Mouse (Mus musculus): ENCODE data around the gene Mlst8. TPM values are rescaled to one million over a fixed set of nuclear protein-coding genes. Genes with fewer than 3 reads are reported as not detected.

Gene Mlst8
- total and polyA plus RNA-seq, 3 experiments, result 7.0 to 17.2 (median 7.1) TPM

DNA sequence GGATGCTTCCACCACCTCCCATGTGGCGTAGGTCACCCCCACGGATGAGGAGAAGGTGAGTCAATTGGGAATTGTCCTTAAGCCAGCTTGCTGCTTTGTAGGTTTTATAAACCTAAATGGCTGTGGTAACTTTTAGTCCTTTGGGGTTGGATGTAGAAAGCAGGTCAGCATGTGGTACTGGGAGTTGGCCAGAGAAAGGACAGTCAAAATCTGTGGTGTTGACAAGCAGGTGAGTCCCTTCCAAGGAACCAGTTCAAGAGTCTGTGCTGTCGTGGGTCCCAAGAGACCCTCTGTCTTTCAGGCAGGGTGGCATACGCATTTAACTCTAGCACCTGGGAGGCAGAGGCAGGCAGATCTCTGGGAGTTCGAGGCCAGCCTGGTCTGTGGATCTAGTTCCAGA lies 54.4 kb downstream of the Mlst8 start:
- no peak for TF ChIP-seq GATA2 (IDR thresholded peaks at IDR 0.05; ENCODE audit: borderline replicate concordance, low read depth, low read length)
- TF ChIP-seq GATA1 (IDR thresholded peaks at IDR 0.05; ENCODE audit: borderline replicate concordance, low read length), result no peak
- TF ChIP-seq POLR2AphosphoS5 (IDR thresholded peaks at IDR 0.05; ENCODE audit: insufficient replicate concordance, low read depth, low read length), result no peak
- TF ChIP-seq TAL1 (conservative IDR thresholded peaks at IDR 0.05; ENCODE audit: low read depth, low read length), result no peak
- no peak for TF ChIP-seq CTCF (IDR thresholded peaks at IDR 0.05; ENCODE audit: low read depth, low read length)
- DNase-seq (ENCODE audit: low spot score) (no peak), ATAC-seq (ENCODE audit: extremely low read depth, insufficient number of reproducible peaks, low FRiP score, poor library complexity, severe bottlenecking) (no peak)
- H3K36me3 ChIP-seq (replicated peaks), result peaks cover 71% of the 10 kb centered on the region
- H3K9me3 ChIP-seq (replicated peaks), result no peaks in the 10 kb centered on the region
- no peaks in the 10 kb centered on the region for H3K27me3 ChIP-seq (ENCODE audit: insufficient read depth, low read length)
- H3K4me1 ChIP-seq (ENCODE audit: insufficient read depth, low read depth, low read length), result peaks cover 30% of the 10 kb centered on the region
- H3K4me3 ChIP-seq (ENCODE audit: low read depth, low read length), result no peak overlapping the region

Other genes with a start within 250 kb of the Mlst8 start
Only the 20 nearest of the 26 such genes appear.
- not detected in 2 replicates for gene Abca17, start 128.0 kb downstream of the Mlst8 start, total RNA-seq (2014; fragmentation: Nextera tagmentation)
- gene Abca17, start 128.0 kb downstream of the Mlst8 start, total RNA-seq (2017), result under 0.01 and 0.12 TPM in 2 replicates
- gene Abca17, start 128.0 kb downstream of the Mlst8 start, polyA plus RNA-seq (2012), result not detected in 2 replicates
- gene Abca3, start 127.1 kb downstream of the Mlst8 start, total RNA-seq (2014; fragmentation: Nextera tagmentation), result 65.4 and 68.9 TPM in 2 replicates
- gene Abca3, start 127.1 kb downstream of the Mlst8 start, total RNA-seq (2017), result 22.1 and 24.0 TPM in 2 replicates
- gene Abca3, start 127.1 kb downstream of the Mlst8 start, polyA plus RNA-seq (2012), result 29.2 and 29.5 TPM in 2 replicates
- gene Rnps1, start 64.5 kb downstream of the Mlst8 start, total RNA-seq (2014; fragmentation: Nextera tagmentation), result 121 and 123 TPM in 2 replicates
- 152 and 177 TPM in 2 replicates for gene Rnps1, start 64.5 kb downstream of the Mlst8 start, total RNA-seq (2017)
- 428 and 563 TPM in 2 replicates for gene Rnps1, start 64.5 kb downstream of the Mlst8 start, polyA plus RNA-seq (2012)
- gene Eci1, start 52.4 kb downstream of the Mlst8 start, total RNA-seq (2014; fragmentation: Nextera tagmentation), result 53.1 and 65.7 TPM in 2 replicates
- 39.4 and 45.4 TPM in 2 replicates for gene Eci1, start 52.4 kb downstream of the Mlst8 start, total RNA-seq (2017)
- gene Eci1, start 52.4 kb downstream of the Mlst8 start, polyA plus RNA-seq (2012), result 40.9 and 52.2 TPM in 2 replicates
- 0.73 and 1.3 TPM in 2 replicates for gene Dnase1l2, start 36.0 kb downstream of the Mlst8 start, total RNA-seq (2014; fragmentation: Nextera tagmentation)
- gene Dnase1l2, start 36.0 kb downstream of the Mlst8 start, total RNA-seq (2017), result 1.7 and 2.3 TPM in 2 replicates
- gene Dnase1l2, start 36.0 kb downstream of the Mlst8 start, polyA plus RNA-seq (2012), result 0.05 and 0.18 TPM in 2 replicates
- gene E4f1, start 8.8 kb downstream of the Mlst8 start, total RNA-seq (2014; fragmentation: Nextera tagmentation), result 21.7 and 37.2 TPM in 2 replicates
- gene E4f1, start 8.8 kb downstream of the Mlst8 start, total RNA-seq (2017), result 17.4 and 18.4 TPM in 2 replicates
- gene E4f1, start 8.8 kb downstream of the Mlst8 start, polyA plus RNA-seq (2012), result 17.1 and 19.7 TPM in 2 replicates
- gene Pgp, start 8.7 kb downstream of the Mlst8 start, total RNA-seq (2014; fragmentation: Nextera tagmentation), result 17.8 and 19.6 TPM in 2 replicates
- 13.3 and 13.9 TPM in 2 replicates for gene Pgp, start 8.7 kb downstream of the Mlst8 start, total RNA-seq (2017)
- gene Pgp, start 8.7 kb downstream of the Mlst8 start, polyA plus RNA-seq (2012), result 58.3 and 69.2 TPM in 2 replicates
- not detected in 2 replicates for gene Bricd5, start 5.2 kb downstream of the Mlst8 start, total RNA-seq (2014; fragmentation: Nextera tagmentation)
- 0.33 and 0.58 TPM in 2 replicates for gene Bricd5, start 5.2 kb downstream of the Mlst8 start, total RNA-seq (2017)
- 0.23 and 0.27 TPM in 2 replicates for gene Bricd5, start 5.2 kb downstream of the Mlst8 start, polyA plus RNA-seq (2012)
- not detected in 2 replicates for gene Caskin1, start 9.5 kb upstream of the Mlst8 start, total RNA-seq (2014; fragmentation: Nextera tagmentation)
- 0.11 and 0.29 TPM in 2 replicates for gene Caskin1, start 9.5 kb upstream of the Mlst8 start, total RNA-seq (2017)
- gene Caskin1, start 9.5 kb upstream of the Mlst8 start, polyA plus RNA-seq (2012), result not detected in 2 replicates
- gene Traf7, start 48.9 kb upstream of the Mlst8 start, total RNA-seq (2014; fragmentation: Nextera tagmentation), result 62.8 and 70.6 TPM in 2 replicates
- gene Traf7, start 48.9 kb upstream of the Mlst8 start, total RNA-seq (2017), result 81.7 and 103 TPM in 2 replicates
- gene Traf7, start 48.9 kb upstream of the Mlst8 start, polyA plus RNA-seq (2012), result 153 and 198 TPM in 2 replicates
- gene Rab26, start 55.1 kb upstream of the Mlst8 start, total RNA-seq (2014; fragmentation: Nextera tagmentation), result 0.83 TPM in 1 of 2 replicates, not detected in the other
- gene Rab26, start 55.1 kb upstream of the Mlst8 start, total RNA-seq (2017), result 0.35 and 0.49 TPM in 2 replicates
- 0.24 and 0.26 TPM in 2 replicates for gene Rab26, start 55.1 kb upstream of the Mlst8 start, polyA plus RNA-seq (2012)
- 14.4 and 28.0 TPM in 2 replicates for gene Pkd1, start 70.8 kb upstream of the Mlst8 start, total RNA-seq (2014; fragmentation: Nextera tagmentation)
- gene Pkd1, start 70.8 kb upstream of the Mlst8 start, total RNA-seq (2017), result 5.0 and 10.3 TPM in 2 replicates
- 4.1 and 5.8 TPM in 2 replicates for gene Pkd1, start 70.8 kb upstream of the Mlst8 start, polyA plus RNA-seq (2012)
- 114 and 146 TPM in 2 replicates for gene Tsc2, start 153.6 kb upstream of the Mlst8 start, total RNA-seq (2014; fragmentation: Nextera tagmentation)
- gene Tsc2, start 153.6 kb upstream of the Mlst8 start, total RNA-seq (2017), result 38.0 and 39.7 TPM in 2 replicates
- 66.5 and 77.5 TPM in 2 replicates for gene Tsc2, start 153.6 kb upstream of the Mlst8 start, polyA plus RNA-seq (2012)
- 3.8 and 9.1 TPM in 2 replicates for gene Nthl1, start 153.6 kb upstream of the Mlst8 start, total RNA-seq (2014; fragmentation: Nextera tagmentation)
- 9.8 and 16.9 TPM in 2 replicates for gene Nthl1, start 153.6 kb upstream of the Mlst8 start, total RNA-seq (2017)
- gene Nthl1, start 153.6 kb upstream of the Mlst8 start, polyA plus RNA-seq (2012), result 17.8 and 21.5 TPM in 2 replicates
- not detected in 2 replicates for gene Slc9a3r2, start 171.2 kb upstream of the Mlst8 start, total RNA-seq (2014; fragmentation: Nextera tagmentation)
- 0.16 TPM in 1 of 2 replicates, not detected in the other for gene Slc9a3r2, start 171.2 kb upstream of the Mlst8 start, total RNA-seq (2017)
- gene Slc9a3r2, start 171.2 kb upstream of the Mlst8 start, polyA plus RNA-seq (2012), result 0.03 and 0.07 TPM in 2 replicates
- not detected in 2 replicates for gene Npw, start 179.4 kb upstream of the Mlst8 start, total RNA-seq (2014; fragmentation: Nextera tagmentation)
- gene Npw, start 179.4 kb upstream of the Mlst8 start, total RNA-seq (2017), result not detected in 2 replicates
- gene Npw, start 179.4 kb upstream of the Mlst8 start, polyA plus RNA-seq (2012), result not detected in 2 replicates
- gene Zfp598, start 190.6 kb upstream of the Mlst8 start, total RNA-seq (2014; fragmentation: Nextera tagmentation), result 55.9 and 59.1 TPM in 2 replicates
- 11.2 and 12.0 TPM in 2 replicates for gene Zfp598, start 190.6 kb upstream of the Mlst8 start, total RNA-seq (2017)
- gene Zfp598, start 190.6 kb upstream of the Mlst8 start, polyA plus RNA-seq (2012), result 86.4 and 99.2 TPM in 2 replicates
- not detected in 2 replicates for gene Syngr3, start 210.9 kb upstream of the Mlst8 start, total RNA-seq (2014; fragmentation: Nextera tagmentation)
- 0.17 TPM in 1 of 2 replicates, not detected in the other for gene Syngr3, start 210.9 kb upstream of the Mlst8 start, total RNA-seq (2017)
- gene Syngr3, start 210.9 kb upstream of the Mlst8 start, polyA plus RNA-seq (2012), result 0.08 and 0.12 TPM in 2 replicates
- 10.5 and 15.7 TPM in 2 replicates for gene Gfer, start 217.1 kb upstream of the Mlst8 start, total RNA-seq (2014; fragmentation: Nextera tagmentation)
- gene Gfer, start 217.1 kb upstream of the Mlst8 start, total RNA-seq (2017), result 34.1 and 46.4 TPM in 2 replicates
- gene Gfer, start 217.1 kb upstream of the Mlst8 start, polyA plus RNA-seq (2012), result 149 and 184 TPM in 2 replicates
- 1.4 TPM in 1 of 2 replicates, not detected in the other for gene Noxo1, start 217.2 kb upstream of the Mlst8 start, total RNA-seq (2014; fragmentation: Nextera tagmentation)
- gene Noxo1, start 217.2 kb upstream of the Mlst8 start, total RNA-seq (2017), result 1.0 and 1.1 TPM in 2 replicates
- 0.72 and 0.87 TPM in 2 replicates for gene Noxo1, start 217.2 kb upstream of the Mlst8 start, polyA plus RNA-seq (2012)